Mouse (Mus musculus) myocyte (in vitro differentiated cells): ENCODE results near the gene Map3k12. TPM values are rescaled to one million over a fixed set of nuclear protein-coding genes. Genes with fewer than 3 reads are reported as not detected.
A peak's percentile ranks its signal among the peaks of the same experiment; 100 is the strongest.

Experiments used
- H3K27me3 ChIP-seq: one replicate; pipeline ENCODE4 v1.6.1; 2011; ENCODE audit not compliant: control insufficient read depth, insufficient read depth, insufficient read length
- H3K36me3 ChIP-seq: one replicate; pipeline ENCODE4 v1.6.1; 2011; ENCODE audit not compliant: control insufficient read depth, insufficient read depth
- H3K4me2 ChIP-seq: one replicate; pipeline ENCODE4 v1.6.1; 2011; ENCODE audit warnings: low read depth, control low read depth
- H3K4me3 ChIP-seq: one replicate; pipeline ENCODE4 v1.5.1; 2011; ENCODE audit warnings: mild to moderate bottlenecking, control low read depth, moderate library complexity
- H3K79me2 ChIP-seq: one replicate; pipeline ENCODE4 v1.6.1; 2011; ENCODE audit not compliant: control insufficient read depth, insufficient read depth
- H3ac ChIP-seq: one replicate; pipeline ENCODE4 v1.6.1; 2011; ENCODE audit not compliant: control insufficient read depth, insufficient read length
- CEBPB ChIP-seq: IDR thresholded peaks from 2 replicates; pipeline ENCODE4 v1.6.1; 2011; ENCODE audit warnings: mild to moderate bottlenecking, moderate library complexity; ENCODE audit not compliant: poor library complexity, insufficient read depth, severe bottlenecking
- E2F4 ChIP-seq: IDR thresholded peaks from one replicate; pipeline ENCODE4 v1.6.1; 2011; ENCODE audit warnings: mild to moderate bottlenecking, control low read depth, moderate library complexity; ENCODE audit not compliant: insufficient read depth
- MAX ChIP-seq: IDR thresholded peaks from one replicate; pipeline ENCODE4 v1.6.1; 2011; ENCODE audit warnings: low read depth, mild to moderate bottlenecking, control low read depth
- MYOD1 ChIP-seq, 3 experiments: IDR thresholded peaks; one replicate each; pipeline ENCODE4 v1.6.1; 2011; ENCODE audit warnings: control low read depth in 2 of 3, low read depth in 2 of 3, mild to moderate bottlenecking in 2 of 3, moderate library complexity in 1 of 3; ENCODE audit not compliant: insufficient read length in 2 of 3, control insufficient read depth in 1 of 3
- MYOG ChIP-seq, 3 experiments: IDR thresholded peaks; one replicate each; pipeline ENCODE4 v1.6.1; 2011; ENCODE audit warnings: control low read depth in 2 of 3, low read depth in 2 of 3, mild to moderate bottlenecking in 2 of 3; ENCODE audit not compliant: insufficient read length in 2 of 3, control insufficient read depth in 1 of 3, insufficient read depth in 1 of 3
- POLR2A ChIP-seq: IDR thresholded peaks from one replicate; pipeline ENCODE4 v1.6.1; 2011; ENCODE audit warnings: low read depth, mild to moderate bottlenecking, control low read depth, moderate library complexity; ENCODE audit not compliant: insufficient read length
- POLR2AphosphoS2 ChIP-seq: IDR thresholded peaks from one replicate; pipeline ENCODE4 v1.6.1; 2011; ENCODE audit warnings: low read depth, control low read depth; ENCODE audit not compliant: insufficient read length
- REST ChIP-seq: IDR thresholded peaks from one replicate; pipeline ENCODE4 v1.6.1; 2011; ENCODE audit warnings: mild to moderate bottlenecking, control low read depth, moderate library complexity; ENCODE audit not compliant: insufficient read depth, insufficient read length
- SRF ChIP-seq: IDR thresholded peaks from one replicate; pipeline ENCODE4 v1.6.1; 2011; ENCODE audit warnings: low read depth; ENCODE audit not compliant: control insufficient read depth, insufficient read length
- TCF12 ChIP-seq: IDR thresholded peaks from one replicate; pipeline ENCODE4 v1.6.1; 2011; ENCODE audit warnings: mild to moderate bottlenecking, control low read depth; ENCODE audit not compliant: poor library complexity, insufficient read depth, severe bottlenecking
- TCF3 ChIP-seq: IDR thresholded peaks from one replicate; pipeline ENCODE4 v1.6.1; 2011; ENCODE audit warnings: low read depth, control low read depth; ENCODE audit not compliant: insufficient read length
- USF1 ChIP-seq: IDR thresholded peaks from one replicate; pipeline ENCODE4 v1.6.1; 2011; ENCODE audit warnings: low read depth, mild to moderate bottlenecking, control low read depth, moderate library complexity
- polyA plus RNA-seq: library from polyadenylated mRNA; unstranded; fragments of >200 nt; fragmentation: generic; extraction: Trizol; gene quantifications from one replicate; pipeline ENCODE4 v1.2.1, GENCODE M21; 2012; ENCODE audit warnings: missing spikeins

The Map3k12 gene
- polyA plus RNA-seq, 1 experiment: 5.9 TPM

DNA sequence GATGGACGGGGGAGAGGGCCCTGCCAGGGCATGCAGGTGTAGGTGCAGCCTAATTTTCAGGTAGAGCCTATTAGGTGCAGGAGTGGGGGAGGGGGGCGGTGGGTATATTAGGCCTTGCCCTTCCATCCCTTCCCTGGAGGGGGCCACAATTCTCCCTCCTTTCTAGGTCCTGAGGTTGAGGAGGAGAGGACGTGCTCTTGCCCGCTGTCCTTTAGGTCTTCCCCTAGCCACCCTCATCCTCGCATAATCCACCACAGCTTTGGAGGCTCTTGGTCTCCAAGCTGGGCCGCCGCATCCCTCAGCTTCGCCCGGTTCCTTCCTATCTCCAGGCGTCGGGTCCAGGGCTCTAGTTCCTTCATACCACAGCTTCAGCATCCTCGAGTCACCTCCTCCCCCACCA is 571 bp downstream of the Map3k12 start:
- TF ChIP-seq MAX (no peak), POLR2A (no peak), MYOG (IDR thresholded peaks at IDR 0.05; ENCODE audit: control insufficient read depth in 1 of 3, insufficient read depth in 1 of 3, insufficient read length in 2 of 3, low read depth in 2 of 3) (no peak), REST (no peak), E2F4 (no peak), TCF3 (no peak), SRF (no peak)
- Histone ChIP-seq H3K79me2 (peaks cover 27% of the 10 kb centered on the region), H3ac (peak overlapping the region; percentile 37), H3K27me3 (no peaks in the 10 kb centered on the region), H3K4me2 (peak overlapping the region; percentile 100), H3K36me3 (no peaks in the 10 kb centered on the region), H3K4me3 (peak overlapping the region; percentile 56)

- H3K4me3 ChIP-seq: peak overlapping the region; percentile 56
- H3K4me2 ChIP-seq: peak overlapping the region; percentile 100
- peaks cover 22% of the 10 kb centered on the region for H3K79me2 ChIP-seq
- TF ChIP-seq MYOD1 (IDR thresholded peaks at IDR 0.05; ENCODE audit: control insufficient read depth in 1 of 3, insufficient read length in 2 of 3, low read depth in 2 of 3) (no peak), MYOG (IDR thresholded peaks at IDR 0.05; ENCODE audit: control insufficient read depth in 1 of 3, insufficient read depth in 1 of 3, insufficient read length in 2 of 3, low read depth in 2 of 3) (no peak), POLR2AphosphoS2 (no peak), MAX (no peak), CEBPB (no peak), TCF12 (no peak), POLR2A (no peak), SRF (no peak), TCF3 (no peak), E2F4 (no peak), REST (no peak), USF1 (no peak)
- no peak overlapping the region for H3ac ChIP-seq
- no peaks in the 10 kb centered on the region for H3K36me3 ChIP-seq
- H3K27me3 ChIP-seq: no peaks in the 10 kb centered on the region
Observed at GRCm38 (mm10) chr15:102515791-102516190, 1.1 kb downstream of the Map3k12 start.

GRCm38 (mm10) chr15:102515261-102515660 is 1.6 kb downstream of the Map3k12 start:
- H3K4me2 ChIP-seq: no peak overlapping the region
- TF ChIP-seq MYOG (IDR thresholded peaks at IDR 0.05; ENCODE audit: control insufficient read depth in 1 of 3, insufficient read depth in 1 of 3, insufficient read length in 2 of 3, low read depth in 2 of 3): no peak
- no peak for TF ChIP-seq REST
- no peak for TF ChIP-seq MYOD1 (IDR thresholded peaks at IDR 0.05; ENCODE audit: control insufficient read depth in 1 of 3, insufficient read length in 2 of 3, low read depth in 2 of 3)
- TF ChIP-seq SRF: no peak
- TF ChIP-seq E2F4: no peak
- no peak for TF ChIP-seq TCF12
- no peak for TF ChIP-seq TCF3
- no peak for TF ChIP-seq POLR2AphosphoS2
- no peak for TF ChIP-seq CEBPB
- TF ChIP-seq MAX: no peak
- TF ChIP-seq USF1: no peak
- H3ac ChIP-seq: no peak overlapping the region
- H3K4me3 ChIP-seq: no peak overlapping the region
- H3K79me2 ChIP-seq: peaks cover 16% of the 10 kb centered on the region
- no peaks in the 10 kb centered on the region for H3K36me3 ChIP-seq
- H3K27me3 ChIP-seq: no peaks in the 10 kb centered on the region

DNA sequence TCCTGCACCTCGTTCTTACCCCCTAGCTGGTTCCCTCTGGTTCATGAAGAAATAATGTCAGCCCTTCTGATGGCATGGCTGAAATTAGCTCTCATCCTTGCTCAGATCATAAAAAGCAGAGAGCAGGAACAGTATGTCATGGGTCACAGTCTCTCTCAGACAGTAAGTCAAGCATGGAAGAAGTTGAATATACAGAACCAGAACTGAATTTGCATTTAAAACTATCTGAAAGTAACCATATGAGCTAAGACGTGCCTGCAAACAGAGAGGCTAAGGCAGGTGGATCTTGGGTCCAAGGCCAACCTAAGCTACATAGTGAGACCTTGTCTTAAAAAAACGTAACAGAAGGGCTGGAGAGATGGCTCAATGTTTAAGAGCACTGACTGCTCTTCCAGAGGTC is 3.9 kb downstream of the Map3k12 start:
- Histone ChIP-seq H3K27me3 (no peaks in the 10 kb centered on the region), H3K79me2 (no peaks in the 10 kb centered on the region)

DNA sequence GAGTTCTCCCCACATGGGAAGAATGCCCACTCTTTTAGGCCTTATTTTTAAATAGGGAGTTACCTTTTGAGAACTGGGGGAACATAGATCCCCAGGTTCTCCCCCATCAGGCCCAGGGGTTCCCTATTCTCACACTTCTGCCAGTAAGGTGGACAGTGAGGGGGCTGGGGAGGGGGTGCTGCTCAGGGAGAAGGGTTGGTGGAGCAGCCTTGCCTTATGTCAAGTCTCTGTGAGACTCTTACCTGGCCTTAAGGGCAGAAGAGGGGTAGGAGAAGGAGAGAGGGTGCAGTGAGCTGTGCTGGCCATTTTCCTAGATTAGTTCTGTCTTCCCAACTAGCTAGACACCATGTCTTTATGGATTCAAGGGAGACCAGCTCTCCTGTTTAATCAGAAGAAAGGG is 4.4 kb downstream of the Map3k12 start:
- Histone ChIP-seq H3K36me3 (no peaks in the 10 kb centered on the region), H3K27me3 (no peaks in the 10 kb centered on the region), H3K79me2 (no peaks in the 10 kb centered on the region), H3K4me2 (no peak overlapping the region), H3K4me3 (no peak overlapping the region), H3ac (no peak overlapping the region)
- TF ChIP-seq MYOG (IDR thresholded peaks at IDR 0.05; ENCODE audit: control insufficient read depth in 1 of 3, insufficient read depth in 1 of 3, insufficient read length in 2 of 3, low read depth in 2 of 3) (no peak), TCF3 (no peak), MYOD1 (IDR thresholded peaks at IDR 0.05; ENCODE audit: control insufficient read depth in 1 of 3, insufficient read length in 2 of 3, low read depth in 2 of 3) (no peak), USF1 (no peak), SRF (no peak), MAX (no peak), REST (no peak), POLR2A (no peak), CEBPB (no peak), E2F4 (no peak), POLR2AphosphoS2 (no peak), TCF12 (no peak)

More for the DNA sequence above, 3.9 kb downstream of the Map3k12 start:
- Histone ChIP-seq H3K36me3 (no peaks in the 10 kb centered on the region), H3K4me3 (no peak overlapping the region), H3K4me2 (no peak overlapping the region), H3ac (no peak overlapping the region)
- TF ChIP-seq POLR2A (no peak), TCF3 (no peak), CEBPB (no peak), REST (no peak), MYOD1 (IDR thresholded peaks at IDR 0.05; ENCODE audit: control insufficient read depth in 1 of 3, insufficient read length in 2 of 3, low read depth in 2 of 3) (no peak), TCF12 (no peak), MYOG (IDR thresholded peaks at IDR 0.05; ENCODE audit: control insufficient read depth in 1 of 3, insufficient read depth in 1 of 3, insufficient read length in 2 of 3, low read depth in 2 of 3) (no peak), MAX (no peak), SRF (no peak), POLR2AphosphoS2 (no peak), USF1 (no peak), E2F4 (no peak)
